Mouse (Mus musculus) C2C12 (cell line): ENCODE results near the gene Olfr568.

Source experiments
- CTCF ChIP-seq: IDR thresholded peaks from one replicate; pipeline ENCODE4 v1.5.1; 2011; ENCODE audit not compliant: control insufficient read depth, insufficient read depth, insufficient read length
- FOSL1 ChIP-seq: IDR thresholded peaks from one replicate; pipeline ENCODE4 v1.8.0; 2011; ENCODE audit warnings: mild to moderate bottlenecking, low read length; ENCODE audit not compliant: poor library complexity, insufficient read depth, severe bottlenecking
- MAX ChIP-seq: IDR thresholded peaks from one replicate; pipeline ENCODE4 v1.6.1; 2011; ENCODE audit warnings: mild to moderate bottlenecking, control low read depth
- MYOG ChIP-seq: IDR thresholded peaks from one replicate; pipeline ENCODE4 v1.6.1; 2011; ENCODE audit not compliant: control insufficient read depth, insufficient read length; ENCODE audit errors: extremely low read depth
- USF1 ChIP-seq: IDR thresholded peaks from one replicate; pipeline ENCODE4 v1.6.1; 2011; ENCODE audit warnings: low read depth, mild to moderate bottlenecking, control low read depth, moderate library complexity

DNA sequence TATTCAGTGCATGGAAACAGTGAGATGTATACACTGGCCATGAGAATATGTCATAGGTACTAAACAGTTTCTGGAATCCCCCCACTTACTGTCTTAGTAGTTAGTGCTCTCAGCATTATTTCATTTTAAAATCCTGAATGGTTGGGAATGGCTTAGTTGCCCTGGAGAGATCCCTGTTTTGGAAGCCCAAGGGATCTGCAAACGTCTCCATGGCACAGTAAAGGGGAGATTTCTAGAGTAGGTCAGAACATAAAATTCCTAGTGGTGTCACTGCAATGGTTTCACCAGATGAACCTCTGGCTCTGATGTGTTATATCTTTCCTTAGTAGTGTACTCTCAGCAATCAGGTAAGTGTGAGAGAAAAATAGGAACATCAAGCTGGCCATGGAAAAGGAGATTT is 47.2 kb downstream of the Olfr568 start, which contains the start of gene Olfr572:
- TF ChIP-seq MAX (no peak), CTCF (no peak), MYOG (no peak), FOSL1 (no peak), USF1 (no peak)
